Mouse (Mus musculus): ENCODE measurements around the gene Hdgfl2.

Gene Hdgfl2

GRCm38 (mm10) chr17:56124377-56125275 is 45.2 kb downstream of the Hdgfl2 start:
- CTCF ChIA-PET, result no interaction called here

GRCm38 (mm10) chr17:56125276-56125630 is 45.8 kb downstream of the Hdgfl2 start:
- CTCF ChIA-PET, result no interaction called here

GRCm38 (mm10) chr17:56126175-56126574 is 46.7 kb downstream of the Hdgfl2 start:
- CTCF ChIA-PET, result no interaction called here

- CTCF ChIA-PET, result no interaction called here
These were observed 48.8 kb downstream of the Hdgfl2 start for GRCm38 (mm10) chr17:56128246-56128645.

- CTCF ChIA-PET, result interaction anchor here (0.6 to 1.4 kb wide), 3 partner anchors 28 to 172 kb away, joined by 7 to 9 read pairs (median 7); no protein-coding TSS in a partner anchor
These were observed 51.7 kb downstream of the Hdgfl2 start for GRCm38 (mm10) chr17:56131136-56131535.

- CTCF ChIA-PET, result interaction anchor here (0.7 to 1.4 kb wide), 2 partner anchors 28 to 171 kb away, joined by 7 to 9 read pairs; no protein-coding TSS in a partner anchor
These were observed 52.4 kb downstream of the Hdgfl2 start for GRCm38 (mm10) chr17:56131814-56132213.

GRCm38 (mm10) chr17:56132661-56133060 is 53.2 kb downstream of the Hdgfl2 start:
- CTCF ChIA-PET, result interaction anchor here (0.5 kb wide), 1 partner anchor 111 kb away, joined by 3 read pairs; no protein-coding TSS in a partner anchor

GRCm38 (mm10) chr17:56133457-56134363 is 54.3 kb downstream of the Hdgfl2 start:
- CTCF ChIA-PET, result interaction anchor here (0.5 to 1.2 kb wide), 6 partner anchors 23 to 150 kb away, joined by 3 to 5 read pairs (median 3); no protein-coding TSS in a partner anchor

GRCm38 (mm10) chr17:56134463-56134971 is 55.1 kb downstream of the Hdgfl2 start:
- CTCF ChIA-PET, result interaction anchor here (0.7 to 1.2 kb wide), 3 partner anchors 26 to 149 kb away, joined by 3 to 5 read pairs (median 4); no protein-coding TSS in a partner anchor

GRCm38 (mm10) chr17:56136558-56136957 is 57.1 kb downstream of the Hdgfl2 start:
- CTCF ChIA-PET, result no interaction called here

- CTCF ChIA-PET, result interaction anchor here (0.5 to 0.7 kb wide), 2 partner anchors 18 to 624 kb away, joined by 3 to 6 read pairs; no protein-coding TSS in a partner anchor
These were observed 58.6 kb downstream of the Hdgfl2 start for GRCm38 (mm10) chr17:56137839-56138613.

- CTCF ChIA-PET, result no interaction called here
These were observed 59.9 kb downstream of the Hdgfl2 start for GRCm38 (mm10) chr17:56139355-56139754.

GRCm38 (mm10) chr17:56139858-56140595 is 60.6 kb downstream of the Hdgfl2 start, which contains the start of gene Sema6b:
Gene Sema6b, minus strand, starts transcription at chr17:56140343.
- CTCF ChIA-PET, result interaction anchor here (0.6 kb wide), 1 partner anchor 47 kb away, joined by 3 read pairs; no protein-coding TSS in a partner anchor

- CTCF ChIA-PET, result no interaction called here
These were observed 62.5 kb downstream of the Hdgfl2 start for GRCm38 (mm10) chr17:56141702-56142605.

GRCm38 (mm10) chr17:56144546-56144945 is 65.1 kb downstream of the Hdgfl2 start:
- CTCF ChIA-PET, result no interaction called here

GRCm38 (mm10) chr17:56146131-56146530 is 66.7 kb downstream of the Hdgfl2 start:
- CTCF ChIA-PET, result no interaction called here

GRCm38 (mm10) chr17:56147420-56147819 is 68.0 kb downstream of the Hdgfl2 start:
- CTCF ChIA-PET, result no interaction called here

GRCm38 (mm10) chr17:56148280-56148679 is 68.8 kb downstream of the Hdgfl2 start:
- CTCF ChIA-PET, result no interaction called here

Measured in spleen, embryonic (tissue).